Mouse (Mus musculus): ENCODE results near the gene Gm21981. TPM values are rescaled to one million over a fixed set of nuclear protein-coding genes. Genes with fewer than 3 reads are reported as not detected.
A peak's percentile ranks its signal among the peaks of the same experiment; 100 is the strongest.

The Gm21981 gene
- polyA plus RNA-seq (2015; fragmentation: Nextera tagmentation; extraction: Ambion mirVana) = 0.13 and 0.41 TPM in 2 replicates

DNA sequence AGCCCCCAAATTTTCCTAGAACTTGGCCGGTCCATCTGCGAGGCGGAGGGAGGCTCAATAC, at the start of gene Gm21981:
Gene Gm21981, minus strand, starts transcription at position 14 of the 61 bp plus-strand sequence.
- Histone ChIP-seq H3K27me3 (no peaks in the 10 kb centered on the region), H3K27ac (peak within 1 kb of the TSS; percentile 76), H3K36me3 (peaks cover 8% of the 10 kb centered on the region), H3K4me3 (peak within 1 kb of the TSS; percentile 80), H3K9ac (peak within 1 kb of the TSS; percentile 83), H3K9me3 (no peaks in the 10 kb centered on the region), H3K4me2 (peak within 1 kb of the TSS; percentile 87), H3K4me1 (peaks cover 21% of the 10 kb centered on the region)
- 1% methylated on average over 3 of the region's 3 CpGs for WGBS
- ATAC-seq (ENCODE audit: insufficient number of reproducible peaks, low FRiP score, low TSS enrichment, low read depth) = no peak

DNA sequence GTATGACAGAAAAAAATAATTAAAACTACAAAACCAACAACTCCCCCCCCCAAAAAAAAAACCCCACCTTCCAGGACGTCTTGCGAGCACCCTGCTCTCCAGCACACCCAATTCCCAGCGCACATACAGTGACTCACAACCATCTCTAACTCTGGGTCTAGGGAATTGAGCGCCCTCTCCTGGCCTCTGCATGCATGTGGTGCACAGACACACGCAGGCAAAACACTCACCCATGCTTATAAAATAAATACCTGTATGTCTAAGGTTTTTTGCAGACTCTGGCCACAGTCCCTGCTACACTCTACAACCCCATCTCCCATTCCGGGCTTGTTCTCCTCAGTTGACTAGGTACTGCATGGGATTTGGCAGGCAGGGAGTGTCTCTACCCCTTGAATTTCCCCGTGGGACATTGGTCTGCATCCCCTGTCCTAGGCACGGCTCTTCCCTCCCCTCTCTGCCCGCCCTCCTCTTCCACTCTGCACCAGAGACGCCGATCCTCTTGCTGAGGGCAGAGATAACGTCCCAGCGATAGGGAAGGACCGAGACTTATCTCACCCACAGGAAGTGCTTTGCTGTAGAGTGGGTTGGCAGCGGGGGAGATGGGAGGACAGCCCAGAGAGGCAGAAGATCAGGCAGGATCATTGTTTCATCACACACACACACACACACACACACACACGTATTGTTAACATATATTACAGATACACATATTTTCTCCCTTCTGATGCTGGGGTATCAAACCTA, 48.9 kb upstream of the Gm21981 start:
- ATAC-seq (ENCODE audit: insufficient number of reproducible peaks, low FRiP score, low TSS enrichment, low read depth) = no peak
- 43% methylated on average over 16 of the region's 16 CpGs for WGBS
- Histone ChIP-seq H3K36me3 (no peaks in the 10 kb centered on the region), H3K9ac (no peak overlapping the region), H3K27ac (no peak overlapping the region), H3K4me3 (no peak overlapping the region), H3K4me1 (peaks cover 19% of the 10 kb centered on the region), H3K27me3 (no peaks in the 10 kb centered on the region), H3K4me2 (no peak overlapping the region), H3K9me3 (no peaks in the 10 kb centered on the region)

DNA sequence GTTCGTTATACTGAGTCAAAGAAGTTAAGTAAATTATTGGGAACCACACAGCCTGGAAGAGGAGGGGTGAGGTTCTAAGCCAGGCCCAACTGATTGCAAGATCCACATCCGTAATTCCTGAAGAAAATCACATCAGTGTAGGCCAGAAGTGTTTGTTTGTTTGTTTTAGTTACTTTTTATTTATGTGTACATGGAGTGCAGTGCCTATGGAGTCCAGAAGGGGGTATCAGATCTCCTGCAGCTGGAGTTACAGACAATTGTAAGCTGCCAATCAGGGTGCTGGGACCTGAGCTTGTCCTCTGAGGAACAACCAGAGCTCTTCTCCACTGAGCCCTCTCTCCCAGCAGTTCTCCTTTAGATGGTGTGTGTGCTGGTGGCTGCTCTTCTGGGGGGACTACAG, 45.9 kb upstream of the Gm21981 start:
- Histone ChIP-seq H3K4me3 (no peak overlapping the region), H3K4me1 (peaks cover 24% of the 10 kb centered on the region), H3K4me2 (no peak overlapping the region), H3K27ac (no peak overlapping the region), H3K9me3 (no peaks in the 10 kb centered on the region), H3K36me3 (no peaks in the 10 kb centered on the region), H3K27me3 (no peaks in the 10 kb centered on the region), H3K9ac (no peak overlapping the region)
- no peak for ATAC-seq (ENCODE audit: insufficient number of reproducible peaks, low FRiP score, low TSS enrichment, low read depth)
- WGBS = 60% methylated on average over 2 of the region's 2 CpGs

DNA sequence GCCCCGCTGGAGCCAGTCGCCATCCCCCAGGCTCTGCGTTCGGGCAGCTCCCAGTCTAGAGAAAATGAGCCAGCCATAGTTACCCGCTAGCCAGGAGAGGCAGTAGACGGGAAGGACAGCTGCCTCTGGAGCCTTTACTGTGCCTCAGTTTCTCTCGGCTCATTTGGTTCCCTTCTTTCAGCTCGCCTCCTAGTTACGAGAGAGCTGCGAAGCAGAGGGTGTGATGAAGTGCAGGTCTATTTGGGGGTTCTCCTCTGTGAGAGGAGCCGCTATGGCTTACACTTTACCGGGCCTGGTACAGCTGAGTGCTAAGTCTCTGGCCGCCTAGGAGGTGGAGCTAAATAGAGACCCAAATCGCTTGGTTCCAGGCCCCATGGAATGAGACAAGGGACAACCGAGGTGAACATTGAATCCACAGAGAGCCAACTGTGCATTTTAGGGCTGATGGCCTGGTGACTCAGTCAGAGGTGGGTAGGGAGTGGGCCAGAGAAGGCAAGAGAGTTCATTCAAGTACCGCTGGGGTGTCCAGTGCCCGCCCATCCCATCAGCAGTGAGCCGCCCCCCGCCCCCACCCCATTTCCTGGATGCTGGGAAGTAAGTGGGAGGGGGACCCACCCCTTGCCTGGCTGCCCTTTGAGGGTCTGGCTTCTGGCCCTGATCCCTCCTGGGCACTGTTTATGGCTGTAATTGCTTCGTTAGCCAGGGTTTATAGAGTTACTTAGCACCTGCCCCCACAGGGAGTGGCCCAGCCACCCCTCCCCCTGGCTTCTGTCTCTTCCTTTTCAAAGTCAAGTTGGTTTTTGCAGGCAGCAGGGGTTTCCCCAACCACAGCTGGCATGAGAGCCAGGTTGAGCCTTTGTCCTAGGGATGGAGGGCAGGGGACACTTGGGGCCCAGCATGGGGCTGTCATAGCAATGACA, 44.9 kb upstream of the Gm21981 start:
- 7% methylated on average over 20 of the region's 20 CpGs for WGBS
- Histone ChIP-seq H3K4me3 (peak overlapping the region; percentile 87), H3K27ac (peak overlapping the region; percentile 94), H3K4me1 (peaks cover 24% of the 10 kb centered on the region), H3K9me3 (no peaks in the 10 kb centered on the region), H3K4me2 (peak overlapping the region; percentile 94), H3K9ac (peak overlapping the region; percentile 42; the same call in 1 of the 2 replicates), H3K36me3 (no peaks in the 10 kb centered on the region), H3K27me3 (no peaks in the 10 kb centered on the region)
- ATAC-seq (ENCODE audit: insufficient number of reproducible peaks, low FRiP score, low TSS enrichment, low read depth) = no peak; the same call in 1 of the 2 replicates

DNA sequence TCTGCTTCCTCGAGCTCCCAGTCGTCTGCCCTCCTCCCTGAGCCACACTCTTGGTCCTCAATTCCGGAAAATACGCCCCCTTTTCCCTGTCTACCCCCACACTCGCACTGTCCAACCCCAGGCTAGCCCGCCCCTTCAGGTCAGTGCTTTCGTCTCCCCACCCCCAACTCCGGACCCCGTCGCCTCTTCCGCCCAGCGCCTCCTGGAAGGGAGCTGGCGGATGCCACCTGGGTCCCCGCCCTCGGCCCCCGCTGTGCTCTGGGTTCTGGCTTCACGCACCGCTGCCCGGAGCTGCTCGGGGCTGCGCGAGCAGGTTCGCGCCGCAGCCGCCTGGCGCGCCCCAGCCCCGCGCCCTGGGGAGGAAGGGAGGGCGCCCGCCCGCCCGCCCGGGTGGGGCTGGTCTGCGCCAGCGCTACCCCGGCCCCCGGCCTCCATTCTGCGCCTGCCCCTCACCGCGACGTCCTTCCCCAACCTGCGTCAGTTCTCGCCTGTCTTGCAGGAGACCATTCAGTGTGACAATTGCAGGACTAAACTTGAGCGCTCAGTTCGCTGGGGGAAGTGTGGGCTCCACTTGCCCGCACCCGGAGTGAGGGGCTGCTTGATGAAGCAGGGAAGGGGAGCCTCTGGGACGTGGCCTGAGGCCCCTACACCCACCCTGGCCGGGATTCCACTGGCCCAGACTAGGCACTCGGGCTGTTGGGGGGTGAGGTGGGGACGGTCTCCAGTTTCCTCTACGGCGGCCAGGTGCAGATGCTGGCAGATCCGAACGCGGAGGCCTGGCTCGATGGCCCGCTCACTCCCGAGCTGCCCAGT, 44.0 kb upstream of the Gm21981 start:
- H3K4me2 ChIP-seq = peak overlapping the region; percentile 94
- H3K36me3 ChIP-seq = no peaks in the 10 kb centered on the region
- H3K27me3 ChIP-seq = no peaks in the 10 kb centered on the region
- H3K4me3 ChIP-seq = peak overlapping the region; percentile 87
- H3K27ac ChIP-seq = peak overlapping the region; percentile 94
- H3K9me3 ChIP-seq = no peaks in the 10 kb centered on the region
- peaks cover 24% of the 10 kb centered on the region for H3K4me1 ChIP-seq
- peak; percentile 72 for ATAC-seq (ENCODE audit: insufficient number of reproducible peaks, low FRiP score, low TSS enrichment, low read depth)
- peak overlapping the region; percentile 42 for H3K9ac ChIP-seq
- under 1% methylated on average over 51 of the region's 61 CpGs for WGBS

DNA sequence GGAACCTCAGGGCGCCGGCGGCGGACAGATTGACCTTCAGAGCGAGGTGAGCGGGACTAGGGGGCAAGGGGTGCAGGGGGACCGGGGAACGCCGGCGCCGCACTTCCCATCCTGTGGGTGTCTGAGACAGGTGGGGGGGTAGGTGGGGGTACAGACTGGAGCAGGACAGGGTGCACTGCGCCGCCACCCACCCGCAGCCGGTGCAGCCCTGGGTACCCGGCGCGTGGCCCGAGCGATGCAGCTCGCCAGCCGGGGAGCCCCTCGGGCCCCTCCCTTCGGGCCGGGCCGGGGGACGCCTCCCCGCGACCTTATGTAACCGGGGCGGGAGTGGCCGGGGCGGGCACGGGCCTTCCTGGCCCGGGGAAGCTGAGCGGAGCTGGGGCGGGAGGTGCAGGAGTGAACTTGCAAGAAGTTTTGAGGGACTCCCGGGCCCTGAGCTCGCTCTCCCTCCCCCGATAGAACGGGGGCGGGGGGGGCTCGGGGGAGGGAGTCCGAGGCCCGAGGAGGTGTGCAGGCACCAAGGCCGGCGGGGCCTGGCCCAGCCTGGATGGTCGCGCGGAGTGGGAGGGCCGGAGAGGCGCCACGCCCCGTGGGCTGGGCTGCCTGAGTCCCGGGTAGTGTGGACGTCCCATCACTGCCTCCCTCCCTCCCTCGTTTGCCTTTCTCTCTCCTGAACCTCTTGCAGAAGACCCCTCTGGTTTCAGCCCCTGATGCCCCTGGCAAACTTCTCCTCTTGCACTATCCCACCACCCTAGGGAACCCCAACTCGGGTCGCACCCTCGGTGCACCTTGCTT, 43.2 kb upstream of the Gm21981 start:
- H3K4me2 ChIP-seq = peak overlapping the region; percentile 94
- peak overlapping the region; percentile 76 for H3K9ac ChIP-seq
- 0% methylated on average over 47 of the region's 60 CpGs for WGBS
- peak overlapping the region; percentile 87 for H3K4me3 ChIP-seq
- no peaks in the 10 kb centered on the region for H3K36me3 ChIP-seq
- peak; percentile 91 for ATAC-seq (ENCODE audit: insufficient number of reproducible peaks, low FRiP score, low TSS enrichment, low read depth)
- H3K4me1 ChIP-seq = peaks cover 24% of the 10 kb centered on the region
- no peaks in the 10 kb centered on the region for H3K9me3 ChIP-seq
- no peaks in the 10 kb centered on the region for H3K27me3 ChIP-seq
- peak overlapping the region; percentile 94 for H3K27ac ChIP-seq

DNA sequence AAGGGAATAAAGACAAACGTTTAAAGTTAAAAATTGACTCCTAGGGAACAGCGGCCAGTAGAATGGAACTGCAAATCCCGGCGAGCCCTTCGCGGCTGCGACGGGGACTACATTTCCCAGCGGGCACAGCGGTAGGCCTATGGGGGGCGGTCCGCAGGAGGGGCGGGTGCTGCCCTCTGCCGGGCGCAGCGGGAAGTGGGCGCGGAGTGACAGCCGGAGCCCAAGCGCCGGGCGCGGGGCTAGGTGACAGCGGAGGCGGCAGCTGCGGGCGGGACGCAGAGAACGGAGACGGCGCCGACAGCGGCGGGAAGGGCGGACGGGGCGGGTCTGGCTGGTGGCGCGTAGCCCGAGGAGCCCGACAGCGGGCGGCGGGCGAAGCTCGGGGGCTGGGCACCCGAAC, 42.6 kb upstream of the Gm21981 start, which contains the start of gene Tfeb:
Gene Tfeb, plus strand, starts transcription at position 175 of the 400 bp plus-strand sequence.
- H3K9me3 ChIP-seq = no peaks in the 10 kb centered on the region
- peak; percentile 49; the same call in 1 of the 2 replicates for ATAC-seq (ENCODE audit: insufficient number of reproducible peaks, low FRiP score, low TSS enrichment, low read depth)
- H3K4me3 ChIP-seq = peak within 1 kb of the TSS; percentile 87
- H3K27me3 ChIP-seq = no peaks in the 10 kb centered on the region
- peak within 1 kb of the TSS; percentile 76 for H3K9ac ChIP-seq
- H3K4me2 ChIP-seq = peak within 1 kb of the TSS; percentile 94
- peak within 1 kb of the TSS; percentile 94 for H3K27ac ChIP-seq
- H3K36me3 ChIP-seq = no peaks in the 10 kb centered on the region
- 0% methylated on average over 43 of the region's 47 CpGs for WGBS
- peaks cover 24% of the 10 kb centered on the region for H3K4me1 ChIP-seq

DNA sequence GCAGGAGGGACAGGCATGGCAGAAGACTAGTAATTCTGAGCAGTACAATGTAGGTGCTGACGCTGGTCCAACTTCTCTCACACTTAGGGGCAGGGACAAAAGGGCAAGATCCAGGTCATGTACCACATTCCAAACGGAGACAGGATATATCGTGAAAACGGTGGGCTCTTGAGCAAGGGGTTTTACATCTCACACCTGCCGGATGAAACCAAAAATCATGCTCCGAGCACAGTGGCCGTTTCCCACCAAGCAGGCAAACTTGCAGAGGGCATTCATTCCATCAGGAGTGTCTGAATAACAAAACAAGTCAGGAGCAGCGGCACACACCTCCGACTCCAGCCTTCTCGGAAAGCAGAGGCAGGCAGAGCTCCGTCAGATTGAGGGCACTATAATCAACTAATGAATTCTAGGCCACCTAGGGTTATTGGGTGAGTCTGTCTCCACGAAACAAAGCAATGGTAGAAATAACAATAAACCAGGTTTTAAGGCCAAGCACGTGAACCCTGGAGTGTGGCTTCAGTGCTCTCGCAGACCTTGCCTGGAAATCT, 41.4 kb upstream of the Gm21981 start:
- peaks cover 24% of the 10 kb centered on the region for H3K4me1 ChIP-seq
- 74% methylated on average over 14 of the region's 14 CpGs for WGBS
- H3K27me3 ChIP-seq = no peaks in the 10 kb centered on the region
- H3K4me3 ChIP-seq = no peak overlapping the region
- H3K9me3 ChIP-seq = no peaks in the 10 kb centered on the region
- no peak for ATAC-seq (ENCODE audit: insufficient number of reproducible peaks, low FRiP score, low TSS enrichment, low read depth)
- no peaks in the 10 kb centered on the region for H3K36me3 ChIP-seq
- H3K4me2 ChIP-seq = no peak overlapping the region
- no peak overlapping the region for H3K9ac ChIP-seq
- no peak overlapping the region for H3K27ac ChIP-seq

DNA sequence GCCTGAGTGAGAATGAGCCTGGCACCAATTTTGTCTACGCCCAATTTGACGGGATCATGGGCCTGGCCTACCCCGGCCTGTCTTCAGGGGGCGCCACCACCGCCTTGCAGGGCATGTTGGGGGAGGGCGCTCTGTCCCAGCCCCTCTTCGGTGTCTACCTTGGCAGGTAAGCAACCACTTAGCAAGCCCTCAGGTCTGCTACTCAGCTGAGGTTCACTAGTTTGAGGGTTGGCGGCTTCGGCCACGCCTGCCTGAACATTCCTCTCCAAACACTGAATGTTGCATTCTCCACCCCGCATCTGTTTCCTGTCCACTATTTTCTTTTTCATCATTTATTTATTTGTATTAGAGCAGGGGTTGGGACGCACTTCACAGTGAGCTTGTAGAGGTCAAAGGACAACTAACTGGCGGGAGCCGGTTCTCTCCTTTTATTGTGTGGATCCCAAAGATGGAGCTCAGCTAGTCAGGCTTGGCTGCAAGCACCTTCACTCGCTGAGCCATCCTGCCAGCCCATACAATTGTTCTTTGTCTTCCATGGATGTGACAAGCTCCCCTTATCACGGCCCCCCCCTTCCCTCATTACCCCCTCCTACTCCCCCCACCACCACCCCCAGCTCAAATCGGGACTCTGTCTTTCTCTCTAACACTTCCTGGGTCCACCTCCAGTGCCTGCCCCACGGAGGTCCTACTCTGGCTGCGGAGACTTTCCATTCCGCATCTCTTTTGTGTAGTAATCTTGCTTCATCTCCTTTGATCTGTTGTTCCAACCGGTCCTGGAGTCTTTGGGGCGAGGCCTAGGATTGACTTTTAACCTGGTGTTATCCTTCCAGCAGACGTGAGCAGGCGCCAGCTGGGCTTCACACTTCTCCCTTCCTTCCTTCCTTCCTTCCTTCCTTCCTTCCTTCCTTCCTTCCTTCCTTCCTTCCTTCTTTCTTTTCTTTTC, 36.6 kb upstream of the Gm21981 start:
- no peaks in the 10 kb centered on the region for H3K4me1 ChIP-seq
- no peaks in the 10 kb centered on the region for H3K9me3 ChIP-seq
- H3K4me2 ChIP-seq = no peak overlapping the region
- no peak overlapping the region for H3K9ac ChIP-seq
- no peak overlapping the region for H3K27ac ChIP-seq
- no peaks in the 10 kb centered on the region for H3K36me3 ChIP-seq
- no peak for ATAC-seq (ENCODE audit: insufficient number of reproducible peaks, low FRiP score, low TSS enrichment, low read depth)
- no peaks in the 10 kb centered on the region for H3K27me3 ChIP-seq
- 64% methylated on average over 24 of the region's 24 CpGs for WGBS
- no peak overlapping the region for H3K4me3 ChIP-seq

DNA sequence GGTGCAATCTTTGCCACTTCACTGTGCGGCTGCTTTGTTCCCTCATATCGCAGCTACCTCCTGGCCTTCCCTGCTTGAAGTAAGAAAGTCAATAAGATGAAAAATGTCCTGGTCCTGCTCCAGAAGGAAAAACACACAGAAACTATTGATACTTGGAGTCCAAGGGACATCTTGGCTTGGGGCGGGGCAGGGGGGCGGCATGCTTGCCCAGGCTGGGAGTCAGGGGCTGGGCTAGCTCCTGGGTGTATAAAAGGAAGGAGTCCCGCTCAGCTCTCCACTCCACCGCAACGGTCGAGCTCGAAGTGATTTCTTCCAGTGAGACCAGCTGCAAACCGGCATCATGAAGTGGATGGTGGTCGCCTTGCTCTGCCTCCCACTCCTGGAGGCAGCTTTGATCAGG, 32.3 kb upstream of the Gm21981 start, which contains the start of gene Pgc:
Gene Pgc, plus strand, starts transcription at position 277 of the 400 bp plus-strand sequence.
- Histone ChIP-seq H3K27ac (no peak within 1 kb of the TSS), H3K4me3 (no peak within 1 kb of the TSS), H3K9me3 (no peaks in the 10 kb centered on the region), H3K4me2 (no peak within 1 kb of the TSS), H3K9ac (no peak within 1 kb of the TSS), H3K27me3 (no peaks in the 10 kb centered on the region), H3K4me1 (no peaks in the 10 kb centered on the region), H3K36me3 (no peaks in the 10 kb centered on the region)
- 70% methylated on average over 11 of the region's 11 CpGs for WGBS
- no peak for ATAC-seq (ENCODE audit: insufficient number of reproducible peaks, low FRiP score, low TSS enrichment, low read depth)
